Mouse (Mus musculus) heart, embryonic 16.5 days (tissue): ENCODE measurements at regions not wholly inside any gene's neighbourhood (a gene's known extent, or its start where the extent isn't known, plus 50 kb on each side); places are given as distances from the start of the nearest gene placed in this dataset.

Source experiments
- ATAC-seq: fragments of 200-750 bp; cut with Nextera tagmentation; replicated peaks from 2 replicates; pipeline ENCODE4 v1.8.0; 2017; ENCODE audit warnings: moderate number of reproducible peaks; ENCODE audit not compliant: insufficient read depth, low FRiP score; ENCODE audit errors: extremely low read depth
- H3K27ac ChIP-seq: fragments of 300-500 bp; sonication (generic); 2 replicates; pipeline ENCODE4 v1.5.1; 2014; ENCODE audit warnings: mild to moderate bottlenecking, low read length, control low read depth, moderate library complexity
- H3K27me3 ChIP-seq: fragments of 300-500 bp; sonication (generic); 2 replicates; pipeline ENCODE4 v1.6.1; 2014; ENCODE audit warnings: low read length, mixed read lengths; ENCODE audit not compliant: control insufficient read depth, insufficient read depth
- H3K36me3 ChIP-seq: fragments of 300-500 bp; sonication (generic); 2 replicates; pipeline ENCODE4 v1.6.1; 2014; ENCODE audit not compliant: control insufficient read depth, insufficient read depth
- H3K4me1 ChIP-seq: fragments of 300-500 bp; sonication (generic); 2 replicates; pipeline ENCODE4 v1.6.1; 2014; ENCODE audit warnings: low read length, mixed read lengths; ENCODE audit not compliant: control insufficient read depth, insufficient read depth
- H3K4me2 ChIP-seq: fragments of 300-500 bp; sonication (generic); 2 replicates; pipeline ENCODE4 v1.6.1; 2014; ENCODE audit warnings: low read depth, mild to moderate bottlenecking, control low read depth, low read length
- H3K4me3 ChIP-seq: fragments of 300-500 bp; sonication (generic); 2 replicates; pipeline ENCODE4 v1.5.1; 2014; ENCODE audit warnings: mild to moderate bottlenecking, control low read depth, low read length
- H3K9ac ChIP-seq: fragments of 300-500 bp; sonication (generic); 2 replicates; pipeline ENCODE4 v1.6.1; 2014; ENCODE audit warnings: low read length, control low read depth
- H3K9me3 ChIP-seq: fragments of 300-500 bp; sonication (generic); replicated peaks from 2 replicates; pipeline ENCODE4 v1.6.1; 2016; ENCODE audit warnings: low read length; ENCODE audit not compliant: control insufficient read depth
- WGBS: fragments of 180-500 bp; shearing (Covaris S2); extraction: QIAGEN DNeasy Blood & Tissue Kit; methylation state at CpG from one replicate; pipeline ENCODE4 v1.1.7; 2014; 5-methylcytosine and 5-hydroxymethylcytosine counted together

GRCm38 (mm10) chr13:107540784-107541634 lies 503.2 kb upstream of the Smim15 start:
- no peak overlapping the region for H3K4me3 ChIP-seq
- no peak overlapping the region for H3K9ac ChIP-seq
- no peaks in the 10 kb centered on the region for H3K4me1 ChIP-seq
- no peak overlapping the region for H3K27ac ChIP-seq
- H3K27me3 ChIP-seq: no peaks in the 10 kb centered on the region
- ATAC-seq: no peak
- no peaks in the 10 kb centered on the region for H3K9me3 ChIP-seq
- no peak overlapping the region for H3K4me2 ChIP-seq
- WGBS: 74% methylated on average over 16 of the region's 16 CpGs
- no peaks in the 10 kb centered on the region for H3K36me3 ChIP-seq

- H3K27ac ChIP-seq: no peak overlapping the region
- H3K9me3 ChIP-seq: no peaks in the 10 kb centered on the region
- H3K9ac ChIP-seq: no peak overlapping the region
- no peak overlapping the region for H3K4me2 ChIP-seq
- no peaks in the 10 kb centered on the region for H3K4me1 ChIP-seq
- no peaks in the 10 kb centered on the region for H3K36me3 ChIP-seq
- H3K4me3 ChIP-seq: no peak overlapping the region
- 87% methylated on average over 7 of the region's 7 CpGs for WGBS
- no peak for ATAC-seq
- H3K27me3 ChIP-seq: no peaks in the 10 kb centered on the region
These were observed 503.9 kb upstream of the Smim15 start for GRCm38 (mm10) chr13:107540305-107540704.

- Histone ChIP-seq H3K4me3 (no peak overlapping the region), H3K27me3 (no peaks in the 10 kb centered on the region), H3K4me2 (no peak overlapping the region), H3K36me3 (no peaks in the 10 kb centered on the region), H3K27ac (no peak overlapping the region), H3K9ac (no peak overlapping the region), H3K9me3 (no peaks in the 10 kb centered on the region), H3K4me1 (no peaks in the 10 kb centered on the region)
- WGBS: 88% methylated on average over 4 of the region's 4 CpGs
- no peak for ATAC-seq
These were observed 504.4 kb upstream of the Smim15 start for GRCm38 (mm10) chr13:107539867-107540266.

GRCm38 (mm10) chr13:107539326-107539725 lies 504.9 kb upstream of the Smim15 start:
- H3K4me2 ChIP-seq: no peak overlapping the region
- H3K36me3 ChIP-seq: no peaks in the 10 kb centered on the region
- 85% methylated on average over 4 of the region's 4 CpGs for WGBS
- H3K27ac ChIP-seq: no peak overlapping the region
- no peaks in the 10 kb centered on the region for H3K9me3 ChIP-seq
- ATAC-seq: no peak
- no peak overlapping the region for H3K9ac ChIP-seq
- no peak overlapping the region for H3K4me3 ChIP-seq
- no peaks in the 10 kb centered on the region for H3K4me1 ChIP-seq
- no peaks in the 10 kb centered on the region for H3K27me3 ChIP-seq

GRCm38 (mm10) chr13:107535213-107535612 lies 509.0 kb upstream of the Smim15 start:
- H3K9me3 ChIP-seq: no peaks in the 10 kb centered on the region
- H3K4me3 ChIP-seq: no peak overlapping the region
- WGBS: 82% methylated on average over 5 of the region's 5 CpGs
- H3K27me3 ChIP-seq: no peaks in the 10 kb centered on the region
- no peaks in the 10 kb centered on the region for H3K4me1 ChIP-seq
- ATAC-seq: no peak
- no peak overlapping the region for H3K4me2 ChIP-seq
- H3K27ac ChIP-seq: no peak overlapping the region
- no peaks in the 10 kb centered on the region for H3K36me3 ChIP-seq
- H3K9ac ChIP-seq: no peak overlapping the region

GRCm38 (mm10) chr13:107533323-107533722 lies 510.9 kb upstream of the Smim15 start:
- H3K27ac ChIP-seq: no peak overlapping the region
- 59% methylated on average over 3 of the region's 3 CpGs for WGBS
- H3K4me1 ChIP-seq: no peaks in the 10 kb centered on the region
- no peak for ATAC-seq
- H3K9me3 ChIP-seq: no peaks in the 10 kb centered on the region
- H3K27me3 ChIP-seq: no peaks in the 10 kb centered on the region
- no peak overlapping the region for H3K9ac ChIP-seq
- no peak overlapping the region for H3K4me3 ChIP-seq
- H3K36me3 ChIP-seq: no peaks in the 10 kb centered on the region
- H3K4me2 ChIP-seq: no peak overlapping the region

GRCm38 (mm10) chr13:107531528-107531927 lies 509.6 kb upstream of the Kif2a start:
- H3K9ac ChIP-seq: no peak overlapping the region
- no peaks in the 10 kb centered on the region for H3K27me3 ChIP-seq
- no peak overlapping the region for H3K4me3 ChIP-seq
- no peaks in the 10 kb centered on the region for H3K36me3 ChIP-seq
- H3K4me2 ChIP-seq: no peak overlapping the region
- H3K4me1 ChIP-seq: no peaks in the 10 kb centered on the region
- 45% methylated on average over 10 of the region's 10 CpGs for WGBS
- H3K27ac ChIP-seq: no peak overlapping the region
- H3K9me3 ChIP-seq: no peaks in the 10 kb centered on the region
- no peak for ATAC-seq

- Histone ChIP-seq H3K27me3 (no peaks in the 10 kb centered on the region), H3K27ac (no peak overlapping the region), H3K36me3 (no peaks in the 10 kb centered on the region), H3K4me2 (no peak overlapping the region), H3K9me3 (no peaks in the 10 kb centered on the region), H3K9ac (no peak overlapping the region), H3K4me1 (no peaks in the 10 kb centered on the region), H3K4me3 (no peak overlapping the region)
- no peak for ATAC-seq
- 40% methylated on average over 8 of the region's 8 CpGs for WGBS
These were observed 509.1 kb upstream of the Kif2a start for GRCm38 (mm10) chr13:107531026-107531425.

- Histone ChIP-seq H3K27ac (no peak overlapping the region), H3K4me2 (no peak overlapping the region), H3K4me1 (no peaks in the 10 kb centered on the region), H3K9me3 (no peaks in the 10 kb centered on the region), H3K9ac (no peak overlapping the region), H3K4me3 (no peak overlapping the region), H3K36me3 (no peaks in the 10 kb centered on the region), H3K27me3 (no peaks in the 10 kb centered on the region)
- ATAC-seq: no peak
- WGBS: 87% methylated on average over 1 of the region's 1 CpGs
These were observed 508.5 kb upstream of the Kif2a start for GRCm38 (mm10) chr13:107530392-107530791.
